Mouse (Mus musculus) lung, postnatal 0 days (tissue): ENCODE data around the gene Mylpf.

Experiments
- CTCF ChIP-seq: IDR thresholded peaks from 2 replicates; pipeline ENCODE4 v1.5.1; 2016; ENCODE audit warnings: antibody characterized with exemption, mild to moderate bottlenecking
- EP300 ChIP-seq: IDR thresholded peaks from 2 replicates; pipeline ENCODE4 v1.6.1; 2016; ENCODE audit warnings: antibody characterized with exemption, mild to moderate bottlenecking, control low read depth

- TF ChIP-seq CTCF (no peak), EP300 (no peak)
Measured at GRCm38 (mm10) chr7:127162546-127162945, 46.1 kb upstream of the Mylpf start.
